Mouse (Mus musculus) lung, adult 2 months (tissue): Measurements from ENCODE around the gene Mreg.

ENCODE experiments used
- CTCF ChIP-seq: fragments of 200-500 bp; IDR thresholded peaks from 2 replicates; pipeline ENCODE4 v1.5.1; 2011; ENCODE audit warnings: mild to moderate bottlenecking, low read length, control low read depth; ENCODE audit not compliant: insufficient read depth
- POLR2A ChIP-seq: fragments of 200-500 bp; IDR thresholded peaks from 2 replicates; pipeline ENCODE4 v1.6.1; 2011; ENCODE audit warnings: low read depth, mild to moderate bottlenecking, control low read depth, low read length, borderline replicate concordance; ENCODE audit errors: extremely low read depth

DNA sequence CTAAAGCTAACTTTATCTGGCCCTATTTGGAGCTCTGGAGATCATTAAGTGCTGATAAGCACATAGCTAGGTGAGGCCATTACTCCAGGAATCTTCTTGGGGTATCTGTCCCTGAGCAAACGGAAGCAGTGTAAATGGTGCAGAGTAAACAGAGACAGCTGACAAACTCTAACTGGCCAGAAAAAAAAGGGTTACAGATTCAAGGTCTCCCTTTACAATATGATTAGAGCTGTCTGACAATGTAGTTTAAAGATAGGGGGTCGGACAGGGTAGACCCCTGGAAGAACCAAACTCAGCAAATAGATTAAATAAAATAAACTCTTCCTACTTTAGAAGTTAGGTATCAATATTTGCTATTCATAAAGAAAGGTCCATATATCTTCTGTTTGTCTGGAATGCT lies 6.5 kb upstream of the Mreg start:
- TF ChIP-seq CTCF (no peak), POLR2A (no peak)
